Mouse (Mus musculus) lung, postnatal 0 days (tissue): ENCODE data around the gene Zfp566.

Experiments
- CTCF ChIP-seq: IDR thresholded peaks from 2 replicates; pipeline ENCODE4 v1.5.1; 2016; ENCODE audit warnings: antibody characterized with exemption, mild to moderate bottlenecking
- EP300 ChIP-seq: IDR thresholded peaks from 2 replicates; pipeline ENCODE4 v1.6.1; 2016; ENCODE audit warnings: antibody characterized with exemption, mild to moderate bottlenecking, control low read depth

DNA sequence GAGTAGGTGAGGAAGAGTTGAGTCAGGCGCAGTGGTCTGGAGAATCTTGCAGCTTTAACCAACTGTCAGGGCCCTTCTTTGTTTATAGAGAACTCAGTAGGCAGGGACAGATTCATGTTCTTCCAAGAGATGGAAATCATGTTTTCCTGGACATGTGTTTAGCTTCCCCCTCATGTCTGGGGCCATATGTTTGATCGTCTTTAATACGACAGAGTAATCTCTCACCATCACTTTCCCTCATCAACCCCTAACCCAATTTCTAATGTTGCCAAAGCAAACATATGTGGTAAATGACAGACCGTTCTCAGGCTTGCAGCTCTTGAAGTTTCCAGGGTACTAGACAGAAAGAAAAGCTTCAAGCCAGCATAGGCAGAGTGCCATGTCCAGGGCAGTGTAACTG is 42.2 kb downstream of the Zfp566 start:
- TF ChIP-seq EP300 (no peak), CTCF (no peak)
